Mouse (Mus musculus): Measurements from ENCODE around the gene Hist1h1c. TPM values are rescaled to one million over a fixed set of nuclear protein-coding genes. Genes with fewer than 3 reads are reported as not detected.
"Not testable (repeated sequence)": the region's sequence is repeated elsewhere in the genome, so short reads cannot be mapped to it uniquely, and the experiment has no call there.

The Hist1h1c gene
- polyA plus RNA-seq, 1 experiment from 2014 or later, result 24.6 TPM

- H3K27me3 ChIP-seq; H3K36me3 ChIP-seq; H3K4me2 ChIP-seq (replicated peaks); H3K27ac ChIP-seq (replicated peaks); H3K9ac ChIP-seq (replicated peaks); H3K9me3 ChIP-seq; ATAC-seq (replicated peaks); H3K4me1 ChIP-seq; H3K4me3 ChIP-seq: not testable (repeated sequence)
- 81% methylated on average over 2 of the region's 2 CpGs for WGBS
Observed at GRCm38 (mm10) chr13:23769613-23770012, 31.0 kb downstream of the Hist1h1c start, which contains the start of gene Trim38. Trim38 (plus strand) TSS chr13:23769913.

DNA sequence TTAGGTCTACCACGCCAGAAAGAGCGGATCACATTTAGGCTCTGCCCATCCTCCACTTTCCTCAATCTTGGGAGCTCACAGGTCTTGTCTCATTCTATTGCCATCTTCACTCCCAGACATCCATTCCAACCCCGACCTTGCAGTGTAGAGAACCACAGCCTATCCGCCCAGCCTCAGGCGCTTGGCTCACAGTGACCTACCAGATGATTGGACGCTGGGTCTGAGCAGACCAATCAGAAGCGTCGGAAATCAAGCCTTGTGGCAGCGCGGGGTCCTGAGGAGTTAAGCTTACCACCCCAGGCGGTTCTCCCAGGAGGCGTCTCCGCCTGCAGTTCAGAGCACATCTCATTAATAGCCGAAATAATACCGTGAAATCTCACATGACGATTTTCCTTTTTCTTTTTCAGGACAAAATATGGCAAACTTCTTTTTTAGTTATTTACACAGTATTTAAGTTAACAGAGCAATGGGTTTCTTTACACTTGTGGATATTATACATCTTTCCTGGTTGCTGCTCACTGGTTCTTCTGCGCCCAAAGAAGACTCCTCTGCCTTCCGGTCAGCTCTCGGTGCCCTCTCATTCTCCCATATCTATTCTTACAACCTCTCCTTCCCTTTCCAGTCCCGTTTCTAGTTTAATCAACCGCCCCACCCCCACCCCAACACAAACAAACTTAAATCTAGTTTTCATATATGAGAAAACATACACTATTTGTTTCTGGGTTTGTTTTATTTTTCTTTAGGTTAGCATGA, 34.1 kb downstream of the Hist1h1c start:
- Histone ChIP-seq H3K27ac (replicated peaks) (no peak overlapping the region), H3K4me3 (peak overlapping the region; percentile 10), H3K9me3 (no peaks in the 10 kb centered on the region), H3K36me3 (no peaks in the 10 kb centered on the region), H3K4me1 (0 out of 2 replicates have a peak, but pooled peaks cover 6% of the 10 kb centered on the region), H3K27me3 (no peaks in the 10 kb centered on the region), H3K4me2 (replicated peaks) (peak overlapping the region; percentile 32), H3K9ac (replicated peaks) (no peak overlapping the region)
- ATAC-seq (replicated peaks), result peak; percentile 90
- WGBS, result 26% methylated on average over 21 of the region's 21 CpGs

- 93% methylated on average over 7 of the region's 7 CpGs for WGBS
- no peaks in the 10 kb centered on the region for H3K27me3 ChIP-seq
Observed at GRCm38 (mm10) chr13:23778339-23778738, 39.7 kb downstream of the Hist1h1c start.

GRCm38 (mm10) chr13:23779025-23779424, 40.4 kb downstream of the Hist1h1c start:
- Histone ChIP-seq H3K9me3 (no peaks in the 10 kb centered on the region), H3K4me2 (replicated peaks) (no peak overlapping the region), H3K4me1 (no peaks in the 10 kb centered on the region), H3K36me3 (no peaks in the 10 kb centered on the region), H3K9ac (replicated peaks) (no peak overlapping the region), H3K4me3 (no peak overlapping the region), H3K27me3 (no peaks in the 10 kb centered on the region), H3K27ac (replicated peaks) (no peak overlapping the region)
- 89% methylated on average over 4 of the region's 4 CpGs for WGBS
- no peak for ATAC-seq (replicated peaks)

More at GRCm38 (mm10) chr13:23778339-23778738, 39.7 kb downstream of the Hist1h1c start:
- Histone ChIP-seq H3K36me3 (no peaks in the 10 kb centered on the region), H3K4me1 (no peaks in the 10 kb centered on the region), H3K4me2 (replicated peaks) (no peak overlapping the region), H3K27ac (replicated peaks) (no peak overlapping the region), H3K4me3 (no peak overlapping the region), H3K9ac (replicated peaks) (no peak overlapping the region), H3K9me3 (no peaks in the 10 kb centered on the region)
- no peak for ATAC-seq (replicated peaks)

Small RNA genes lying within 50 kb of the gene (microRNA-seq; reads per million reads assigned to microRNA genes)
- not detected for gene Gm44314
- gene Gm44484, result not detected

Other genes with a start within 250 kb of the Hist1h1c start
- gene Btn2a2, start 250.0 kb upstream of the Hist1h1c start, polyA plus RNA-seq (2015; fragmentation: Nextera tagmentation; extraction: Ambion mirVana), result 0.11 TPM in 1 of 2 replicates, not detected in the other
- gene Hist1h4h, start 207.8 kb upstream of the Hist1h1c start, polyA plus RNA-seq (2015; fragmentation: Nextera tagmentation; extraction: Ambion mirVana), result 4.9 and 6.0 TPM in 2 replicates
- 2.8 and 6.7 TPM in 2 replicates for gene Hist1h2af, start 204.9 kb upstream of the Hist1h1c start, polyA plus RNA-seq (2015; fragmentation: Nextera tagmentation; extraction: Ambion mirVana)
- 2.7 and 3.4 TPM in 2 replicates for gene Hist1h3g, start 203.4 kb upstream of the Hist1h1c start, polyA plus RNA-seq (2015; fragmentation: Nextera tagmentation; extraction: Ambion mirVana)
- gene Hist1h2bh, start 195.4 kb upstream of the Hist1h1c start, polyA plus RNA-seq (2015; fragmentation: Nextera tagmentation; extraction: Ambion mirVana), result 0.37 and 0.59 TPM in 2 replicates
- gene Hist1h3f, start 194.8 kb upstream of the Hist1h1c start, polyA plus RNA-seq (2015; fragmentation: Nextera tagmentation; extraction: Ambion mirVana), result 0.46 and 0.94 TPM in 2 replicates
- gene Hist1h4f, start 187.2 kb upstream of the Hist1h1c start, polyA plus RNA-seq (2015; fragmentation: Nextera tagmentation; extraction: Ambion mirVana), result 0.70 and 0.73 TPM in 2 replicates
- gene Hist1h1d, start 185.5 kb upstream of the Hist1h1c start, polyA plus RNA-seq (2015; fragmentation: Nextera tagmentation; extraction: Ambion mirVana), result 0.23 and 0.25 TPM in 2 replicates
- gene Hist1h3e, start 176.4 kb upstream of the Hist1h1c start, polyA plus RNA-seq (2015; fragmentation: Nextera tagmentation; extraction: Ambion mirVana), result 2.6 and 2.7 TPM in 2 replicates
- 48.1 and 55.0 TPM in 2 replicates for gene Hist1h2ae, start 167.6 kb upstream of the Hist1h1c start, polyA plus RNA-seq (2015; fragmentation: Nextera tagmentation; extraction: Ambion mirVana)
- gene Hist1h2bg, start 167.4 kb upstream of the Hist1h1c start, polyA plus RNA-seq (2015; fragmentation: Nextera tagmentation; extraction: Ambion mirVana), result 4.7 and 5.6 TPM in 2 replicates
- 1.6 and 2.9 TPM in 2 replicates for gene Hist1h2bf, start 164.6 kb upstream of the Hist1h1c start, polyA plus RNA-seq (2015; fragmentation: Nextera tagmentation; extraction: Ambion mirVana)
- gene Hist1h2ad, start 164.4 kb upstream of the Hist1h1c start, polyA plus RNA-seq (2015; fragmentation: Nextera tagmentation; extraction: Ambion mirVana), result 1.5 and 2.0 TPM in 2 replicates
- gene Hist1h3d, start 163.0 kb upstream of the Hist1h1c start, polyA plus RNA-seq (2015; fragmentation: Nextera tagmentation; extraction: Ambion mirVana), result 4.5 and 5.1 TPM in 2 replicates
- 76.0 and 88.6 TPM in 2 replicates for gene Hist1h4d, start 157.2 kb upstream of the Hist1h1c start, polyA plus RNA-seq (2015; fragmentation: Nextera tagmentation; extraction: Ambion mirVana)
- gene Hist1h2be, start 117.7 kb upstream of the Hist1h1c start, polyA plus RNA-seq (2015; fragmentation: Nextera tagmentation; extraction: Ambion mirVana), result 1.9 and 2.5 TPM in 2 replicates
- 11.6 and 13.7 TPM in 2 replicates for gene Hist1h1e, start 116.2 kb upstream of the Hist1h1c start, polyA plus RNA-seq (2015; fragmentation: Nextera tagmentation; extraction: Ambion mirVana)
- 1.0 and 1.1 TPM in 2 replicates for gene Hist1h2ac, start 54.9 kb upstream of the Hist1h1c start, polyA plus RNA-seq (2015; fragmentation: Nextera tagmentation; extraction: Ambion mirVana)
- 33.7 and 35.6 TPM in 2 replicates for gene Hist1h2bc, start 54.6 kb upstream of the Hist1h1c start, polyA plus RNA-seq (2015; fragmentation: Nextera tagmentation; extraction: Ambion mirVana)
- 0.20 TPM in 1 of 2 replicates, not detected in the other for gene Hist1h1t, start 43.0 kb upstream of the Hist1h1c start, polyA plus RNA-seq (2015; fragmentation: Nextera tagmentation; extraction: Ambion mirVana)
- gene Hist1h4c, start 40.4 kb upstream of the Hist1h1c start, polyA plus RNA-seq (2015; fragmentation: Nextera tagmentation; extraction: Ambion mirVana), result 3.7 and 4.4 TPM in 2 replicates
- 2.0 and 3.4 TPM in 2 replicates for gene Hfe, start 28.0 kb upstream of the Hist1h1c start, polyA plus RNA-seq (2015; fragmentation: Nextera tagmentation; extraction: Ambion mirVana)
- gene Hist1h3c, start 6.8 kb downstream of the Hist1h1c start, polyA plus RNA-seq (2015; fragmentation: Nextera tagmentation; extraction: Ambion mirVana), result 3.9 and 4.1 TPM in 2 replicates
- gene Hist1h2bb, start 7.9 kb downstream of the Hist1h1c start, polyA plus RNA-seq (2015; fragmentation: Nextera tagmentation; extraction: Ambion mirVana), result 1.8 and 2.0 TPM in 2 replicates
- 26.0 and 31.2 TPM in 2 replicates for gene Hist1h2ab, start 12.3 kb downstream of the Hist1h1c start, polyA plus RNA-seq (2015; fragmentation: Nextera tagmentation; extraction: Ambion mirVana)
- gene Hist1h3b, start 13.5 kb downstream of the Hist1h1c start, polyA plus RNA-seq (2015; fragmentation: Nextera tagmentation; extraction: Ambion mirVana), result 7.9 and 11.7 TPM in 2 replicates
- gene Hist1h4b, start 18.2 kb downstream of the Hist1h1c start, polyA plus RNA-seq (2015; fragmentation: Nextera tagmentation; extraction: Ambion mirVana), result 2.8 and 3.8 TPM in 2 replicates
- gene Hist1h4a, start 22.4 kb downstream of the Hist1h1c start, polyA plus RNA-seq (2015; fragmentation: Nextera tagmentation; extraction: Ambion mirVana), result 0.38 TPM in 1 of 2 replicates, not detected in the other
- gene Hist1h3a, start 23.6 kb downstream of the Hist1h1c start, polyA plus RNA-seq (2015; fragmentation: Nextera tagmentation; extraction: Ambion mirVana), result 2.7 and 3.2 TPM in 2 replicates
- gene Hist1h1a, start 24.9 kb downstream of the Hist1h1c start, polyA plus RNA-seq (2015; fragmentation: Nextera tagmentation; extraction: Ambion mirVana), result 1.5 TPM in 2 replicates
- 0.11 TPM in 1 of 2 replicates, not detected in the other for gene Trim38, start 31.1 kb downstream of the Hist1h1c start, polyA plus RNA-seq (2015; fragmentation: Nextera tagmentation; extraction: Ambion mirVana)
- not detected in 2 replicates for gene Slc17a2, start 68.2 kb downstream of the Hist1h1c start, polyA plus RNA-seq (2015; fragmentation: Nextera tagmentation; extraction: Ambion mirVana)
- gene Slc17a3, start 100.6 kb downstream of the Hist1h1c start, polyA plus RNA-seq (2015; fragmentation: Nextera tagmentation; extraction: Ambion mirVana), result 0.04 TPM in 1 of 2 replicates, not detected in the other
- gene Slc17a1, start 128.9 kb downstream of the Hist1h1c start, polyA plus RNA-seq (2015; fragmentation: Nextera tagmentation; extraction: Ambion mirVana), result not detected in 2 replicates
- not detected in 2 replicates for gene Slc17a4, start 176.2 kb downstream of the Hist1h1c start, polyA plus RNA-seq (2015; fragmentation: Nextera tagmentation; extraction: Ambion mirVana)
- gene Hist1h2ba, start 195.3 kb downstream of the Hist1h1c start, polyA plus RNA-seq (2015; fragmentation: Nextera tagmentation; extraction: Ambion mirVana), result not detected in 2 replicates
- gene Hist1h2aa, start 195.7 kb downstream of the Hist1h1c start, polyA plus RNA-seq (2015; fragmentation: Nextera tagmentation; extraction: Ambion mirVana), result not detected in 2 replicates